Mouse (Mus musculus): ENCODE measurements around the gene AU040320.

AU040320 gene

GRCm38 (mm10) chr4:126750046-126750683 is 3.2 kb upstream of the AU040320 start:
- DNase-seq (ENCODE audit: low spot score in 2 of 2) = peak in 1 of 2 experiments; percentile 57

- no peak for DNase-seq (ENCODE audit: low spot score in 2 of 2)
These were observed 2.3 kb upstream of the AU040320 start for GRCm38 (mm10) chr4:126750863-126751555.

DNA sequence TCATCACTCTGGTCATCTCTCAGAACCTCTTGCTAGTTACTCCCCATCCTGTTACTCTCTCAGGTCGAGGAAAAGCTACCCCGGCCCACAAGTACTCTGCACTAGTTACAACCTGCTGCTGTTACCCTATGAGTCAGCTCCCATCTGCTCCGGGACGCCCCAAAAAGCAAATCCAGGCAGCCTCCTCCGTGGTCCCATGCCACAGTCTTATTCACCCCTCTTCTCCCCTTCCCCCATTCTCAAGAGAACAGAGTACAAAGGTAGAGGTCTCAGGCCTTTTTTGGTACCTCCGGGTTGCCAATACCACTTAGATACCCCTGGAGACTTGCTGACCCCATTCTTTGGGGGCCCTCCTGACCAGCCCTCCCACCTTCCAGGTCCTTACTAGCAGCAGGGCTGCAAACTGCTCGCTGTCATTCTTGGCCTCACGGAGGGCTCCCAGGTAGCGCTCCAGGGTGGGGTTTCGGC is 1.8 kb upstream of the AU040320 start:
- DNase-seq (ENCODE audit: low spot score in 2 of 2) = no peak

GRCm38 (mm10) chr4:126752024-126752607 is 1.2 kb upstream of the AU040320 start:
- no peak for DNase-seq (ENCODE audit: low spot score in 2 of 2)

DNA sequence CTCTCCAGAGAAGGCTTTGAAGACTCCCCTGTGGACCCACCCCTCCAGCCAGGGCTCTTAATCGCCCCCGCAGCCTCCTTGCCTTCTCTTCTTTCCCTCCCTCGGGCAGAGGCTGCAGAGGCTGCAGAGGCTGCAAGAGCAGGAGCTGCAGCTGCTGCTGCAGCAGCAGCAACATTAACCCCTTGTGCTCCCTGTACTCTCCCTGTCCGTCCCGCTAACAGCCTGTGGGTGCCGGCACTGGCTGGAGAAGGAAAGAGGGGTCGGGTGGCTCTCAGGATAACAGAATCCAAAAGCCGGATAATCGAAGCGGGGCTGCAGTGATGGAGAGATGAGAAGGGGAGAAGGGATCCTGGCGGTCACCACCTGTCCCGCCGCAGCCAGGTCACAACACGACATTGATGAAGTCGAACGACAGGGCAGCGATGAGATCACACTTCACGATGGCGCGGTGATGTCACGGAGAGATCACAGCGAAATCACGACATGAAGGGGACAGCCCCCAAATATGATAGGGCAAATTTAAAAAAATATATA is 669 bp upstream of the AU040320 start:
- DNase-seq (ENCODE audit: low spot score in 2 of 2) = no peak

- DNase-seq (ENCODE audit: low spot score in 2 of 2) = no peak
These were observed 877 bp downstream of the AU040320 start for GRCm38 (mm10) chr4:126754231-126754611.

- no peak for DNase-seq (ENCODE audit: low spot score in 2 of 2)
These were observed 1.5 kb downstream of the AU040320 start for GRCm38 (mm10) chr4:126754736-126755374.

DNA sequence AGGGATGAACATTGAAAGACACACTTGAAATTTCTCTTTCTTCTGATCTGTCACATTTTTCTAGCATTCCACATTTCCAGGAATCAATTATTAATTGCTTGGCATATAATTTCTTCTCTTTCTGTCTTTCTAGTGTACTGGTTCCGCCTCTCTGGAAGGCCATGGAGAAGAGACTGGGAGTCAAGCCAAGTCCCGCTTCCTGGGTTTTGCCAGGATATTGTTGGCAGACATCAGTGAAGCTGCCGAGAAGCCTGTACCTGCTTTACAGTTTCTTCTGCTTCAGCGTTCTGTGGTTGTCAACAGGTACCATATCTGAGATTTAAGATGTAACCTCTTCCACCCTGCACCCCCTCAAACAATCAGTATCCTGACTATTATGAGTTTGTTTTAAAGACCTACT is 3.4 kb downstream of the AU040320 start:
- no peak for DNase-seq (ENCODE audit: low spot score in 2 of 2)

DNA sequence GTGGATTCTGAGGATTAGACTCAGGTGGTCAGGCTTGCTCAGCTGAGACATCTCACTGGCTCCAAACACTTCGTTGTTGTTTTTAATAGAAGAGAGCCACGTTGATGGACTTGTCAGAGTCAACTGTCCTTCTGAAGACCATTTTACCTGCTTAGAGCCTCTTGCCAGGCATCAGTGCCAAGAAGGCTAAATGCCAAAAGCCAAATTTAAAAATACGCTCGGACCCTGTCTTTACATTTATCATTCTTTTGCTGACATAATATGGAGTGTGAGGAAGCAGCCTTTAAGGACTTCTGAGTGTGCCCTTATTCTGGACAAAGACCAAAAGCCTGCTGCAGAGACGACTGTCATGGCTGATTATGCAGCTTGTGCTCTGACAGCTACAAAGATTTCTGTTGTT is 5.0 kb downstream of the AU040320 start:
- DNase-seq (ENCODE audit: low spot score in 2 of 2) = no peak

- no peak for DNase-seq (ENCODE audit: low spot score in 2 of 2)
These were observed 6.1 kb downstream of the AU040320 start for GRCm38 (mm10) chr4:126759435-126759834.

- no peak for DNase-seq (ENCODE audit: low spot score in 2 of 2)
These were observed 9.4 kb downstream of the AU040320 start for GRCm38 (mm10) chr4:126762586-126763359.

GRCm38 (mm10) chr4:126763483-126763882 is 10.1 kb downstream of the AU040320 start:
- no peak for DNase-seq (ENCODE audit: low spot score in 2 of 2)

GRCm38 (mm10) chr4:126769800-126770563 is 16.6 kb downstream of the AU040320 start:
- no peak for DNase-seq (ENCODE audit: low spot score in 2 of 2)

DNA sequence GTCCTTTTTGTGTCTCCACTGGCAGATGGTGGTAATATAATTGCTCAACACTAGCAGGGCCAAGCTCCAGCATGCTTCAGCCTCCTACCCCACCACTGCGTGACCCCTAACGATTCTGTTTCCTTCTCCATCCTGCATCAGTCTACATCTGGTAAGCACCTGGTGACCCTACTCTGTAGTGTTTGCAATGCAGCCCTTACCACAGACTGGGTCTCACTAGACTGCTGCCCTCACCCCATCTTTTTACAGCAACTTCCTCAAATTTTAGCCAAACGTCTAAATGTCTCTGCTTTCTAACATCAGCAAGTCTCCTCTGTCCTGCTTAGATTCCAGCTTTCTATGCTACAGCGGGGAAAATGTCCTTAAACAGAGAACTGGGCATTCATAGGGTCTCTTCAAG is 17.5 kb downstream of the AU040320 start:
- no peak for DNase-seq (ENCODE audit: low spot score in 2 of 2)

GRCm38 (mm10) chr4:126773871-126774270 is 20.5 kb downstream of the AU040320 start:
- no peak for DNase-seq (ENCODE audit: low spot score in 2 of 2)

- DNase-seq (ENCODE audit: low spot score in 2 of 2) = no peak
These were observed 21.8 kb downstream of the AU040320 start for GRCm38 (mm10) chr4:126775182-126775581.

GRCm38 (mm10) chr4:126779148-126779581 is 25.8 kb downstream of the AU040320 start:
- no peak for DNase-seq (ENCODE audit: low spot score in 2 of 2)

GRCm38 (mm10) chr4:126779826-126780775 is 26.8 kb downstream of the AU040320 start:
- no peak for DNase-seq (ENCODE audit: low spot score in 2 of 2)

GRCm38 (mm10) chr4:126781871-126782270 is 28.5 kb downstream of the AU040320 start:
- no peak for DNase-seq (ENCODE audit: low spot score in 2 of 2)

Measured in heart, adult 9 months (tissue).